10 mouse cellular contexts compared by ENCODE assay signal in genomic region chr4:123412981-123413380, GRCm38 (mm10).
DNase-seq lines count a peak whose midpoint lies in the region; ATAC-seq and TF ChIP-seq lines count a peak whose summit lies in the region.
"Had no signal": no experiment of that assay in that cellular context is flagged by ENCODE, and none has a peak within 500 bp of the region (broad histone marks: within the 10 kb centered on the region; RNA-seq: fewer than 3 reads in every experiment).

No protein-coding gene starts in this region.

- H3K4me2 ChIP-seq in forebrain, embryonic 16.5 days (ENCODE audit: low read length): no peak overlapping the region
- peak overlapping the region; percentile 85 for H3K4me2 ChIP-seq in kidney, embryonic 15.5 days
- peak overlapping the region; percentile 77; the same call in 1 of the 2 replicates for H3K4me2 ChIP-seq in limb, embryonic 14.5 days (replicated peaks; ENCODE audit: low read depth, low read length, severe bottlenecking)

- peaks cover 50% of the 10 kb centered on the region for H3K4me1 ChIP-seq in forebrain, embryonic 10.5 days
- H3K4me1 ChIP-seq in forebrain, embryonic 16.5 days (replicated peaks; ENCODE audit: control insufficient read depth, insufficient read depth, low read length): peaks cover 43% of the 10 kb centered on the region
- peaks cover 48% of the 10 kb centered on the region for H3K4me1 ChIP-seq in kidney, embryonic 15.5 days
- H3K4me1 ChIP-seq in embryonic facial prominence, embryonic 10.5 days: peaks cover 52% of the 10 kb centered on the region
- H3K4me1 ChIP-seq in limb, embryonic 14.5 days (ENCODE audit: control insufficient read depth, insufficient read depth, low read length): peaks cover 44% of the 10 kb centered on the region

- peaks cover 22% of the 10 kb centered on the region for H3K36me3 ChIP-seq in forebrain, embryonic 10.5 days (replicated peaks)
- no peaks in the 10 kb centered on the region for H3K36me3 ChIP-seq in forebrain, embryonic 16.5 days (ENCODE audit: control insufficient read depth, insufficient read depth)
- peaks cover 15% of the 10 kb centered on the region for H3K36me3 ChIP-seq in kidney, embryonic 15.5 days
- H3K36me3 ChIP-seq in embryonic facial prominence, embryonic 10.5 days (replicated peaks): peaks cover 24% of the 10 kb centered on the region
- H3K36me3 ChIP-seq in limb, embryonic 14.5 days (ENCODE audit: control insufficient read depth, insufficient read depth, low read length): peaks cover 15% of the 10 kb centered on the region; the same call in 1 of the 2 replicates

- no peaks in the 10 kb centered on the region for H3K27me3 ChIP-seq in forebrain, embryonic 10.5 days (ENCODE audit: poor library complexity, severe bottlenecking)
- no peaks in the 10 kb centered on the region for H3K27me3 ChIP-seq in forebrain, embryonic 16.5 days (replicated peaks; ENCODE audit: control insufficient read depth, insufficient read depth, low read length)
- H3K27me3 ChIP-seq in kidney, embryonic 15.5 days: no peaks in the 10 kb centered on the region
- no peaks in the 10 kb centered on the region for H3K27me3 ChIP-seq in embryonic facial prominence, embryonic 10.5 days (replicated peaks; ENCODE audit: low read depth, poor library complexity, severe bottlenecking)
- no peaks in the 10 kb centered on the region for H3K27me3 ChIP-seq in limb, embryonic 14.5 days (ENCODE audit: control insufficient read depth, insufficient read depth, low read length)
- H3K27me3 ChIP-seq: Patski had no signal

- 54% methylated on average over 2 of the region's 2 CpGs for WGBS in forebrain, embryonic 10.5 days
- WGBS in forebrain, embryonic 16.5 days: 44% methylated on average over 2 of the region's 2 CpGs
- WGBS in kidney, embryonic 15.5 days: 37% methylated on average over 2 of the region's 2 CpGs
- WGBS in embryonic facial prominence, embryonic 10.5 days: 51% methylated on average over 2 of the region's 2 CpGs
- WGBS in limb, embryonic 14.5 days: 30% methylated on average over 2 of the region's 2 CpGs

- no peak for ATAC-seq in forebrain, embryonic 16.5 days
- ATAC-seq in kidney, embryonic 15.5 days (replicated peaks; ENCODE audit: low FRiP score): no peak
- ATAC-seq in limb, embryonic 14.5 days (ENCODE audit: low FRiP score, low read depth): no peak

- no peaks in the 10 kb centered on the region for H3K9me3 ChIP-seq in forebrain, embryonic 10.5 days
- H3K9me3 ChIP-seq in forebrain, embryonic 16.5 days (ENCODE audit: control insufficient read depth, low read length): no peaks in the 10 kb centered on the region
- H3K9me3 ChIP-seq in kidney, embryonic 15.5 days (replicated peaks): no peaks in the 10 kb centered on the region
- H3K9me3 ChIP-seq in embryonic facial prominence, embryonic 10.5 days: no peaks in the 10 kb centered on the region
- no peaks in the 10 kb centered on the region for H3K9me3 ChIP-seq in limb, embryonic 14.5 days (ENCODE audit: control insufficient read depth, low read length)

- no peak for TF ChIP-seq POLR2A in limb, embryonic 14.5 days (IDR thresholded peaks at IDR 0.05; ENCODE audit: borderline replicate concordance, extremely low read depth, insufficient read depth, insufficient read length)

- H3K27ac ChIP-seq in forebrain, embryonic 10.5 days: peak overlapping the region; percentile 99; the same call in 1 of the 2 replicates
- no peak overlapping the region for H3K27ac ChIP-seq in forebrain, embryonic 16.5 days (ENCODE audit: low read length)
- peak overlapping the region; percentile 97 for H3K27ac ChIP-seq in kidney, embryonic 15.5 days
- H3K27ac ChIP-seq in embryonic facial prominence, embryonic 10.5 days (replicated peaks): no peak overlapping the region
- peak overlapping the region; percentile 22; the same call in 1 of the 2 replicates for H3K27ac ChIP-seq in limb, embryonic 14.5 days (replicated peaks; ENCODE audit: low read depth, low read length)

- peak overlapping the region; percentile 78 for H3K4me3 ChIP-seq in forebrain, embryonic 10.5 days
- no peak overlapping the region for H3K4me3 ChIP-seq in forebrain, embryonic 16.5 days (replicated peaks; ENCODE audit: low read length)
- H3K4me3 ChIP-seq in kidney, embryonic 15.5 days (replicated peaks): peak overlapping the region; percentile 76; the same call in 1 of the 2 replicates
- H3K4me3 ChIP-seq in embryonic facial prominence, embryonic 10.5 days: peak overlapping the region; percentile 86; the same call in 1 of the 2 replicates
- H3K4me3 ChIP-seq in limb, embryonic 14.5 days (replicated peaks; ENCODE audit: low read length): peak overlapping the region; percentile 85; the same call in 1 of the 2 replicates

- H3K9ac ChIP-seq in forebrain, embryonic 16.5 days (replicated peaks; ENCODE audit: low read depth, low read length): no peak overlapping the region
- H3K9ac ChIP-seq in kidney, embryonic 15.5 days: peak overlapping the region; percentile 74; the same call in 1 of the 2 replicates
- H3K9ac ChIP-seq in limb, embryonic 14.5 days (ENCODE audit: low read depth, low read length, severe bottlenecking): no peak overlapping the region

- DNase-seq in forebrain, embryonic 10.5 days (ENCODE audit: extremely low spot score, low spot score): no peak
- DNase-seq in kidney, postnatal 25 days: no peak
- no peak for DNase-seq in embryonic facial prominence, embryonic 10.5 days (ENCODE audit: low spot score)
- DNase-seq in limb, embryonic 14.5 days (ENCODE audit: low spot score): no peak
- DNase-seq in adrenal gland, postnatal 10 days: no peak
- DNase-seq in embryo, embryonic 10.5 days (ENCODE audit: low spot score): no peak
- DNase-seq: layer of hippocampus, postnatal 36 days had no signal

Comparison
In these comparisons a context has a peak if more than half of its experiments do, and no peak if none do; other contexts are left out.
1. H3K27ac ChIP-seq: peak in forebrain, embryonic 10.5 days (single experiment), kidney, embryonic 15.5 days (single experiment) and limb, embryonic 14.5 days (single experiment); none in forebrain, embryonic 16.5 days (single experiment) and embryonic facial prominence, embryonic 10.5 days (single experiment).